Mouse (Mus musculus) kidney, adult 2 months (tissue): ENCODE data around the gene Dnah8.

Source experiments
- CTCF ChIP-seq: fragments of 200-500 bp; conservative IDR thresholded peaks from 2 replicates; pipeline ENCODE4 v1.5.1; 2011; ENCODE audit warnings: low read depth, mild to moderate bottlenecking, control low read depth, low read length, moderate library complexity, mixed read lengths; ENCODE audit not compliant: insufficient read depth, insufficient read length
- POLR2A ChIP-seq: fragments of 200-500 bp; IDR thresholded peaks from one replicate; pipeline ENCODE4 v1.6.1; 2011; ENCODE audit warnings: low read depth, low read length, control low read depth

DNA sequence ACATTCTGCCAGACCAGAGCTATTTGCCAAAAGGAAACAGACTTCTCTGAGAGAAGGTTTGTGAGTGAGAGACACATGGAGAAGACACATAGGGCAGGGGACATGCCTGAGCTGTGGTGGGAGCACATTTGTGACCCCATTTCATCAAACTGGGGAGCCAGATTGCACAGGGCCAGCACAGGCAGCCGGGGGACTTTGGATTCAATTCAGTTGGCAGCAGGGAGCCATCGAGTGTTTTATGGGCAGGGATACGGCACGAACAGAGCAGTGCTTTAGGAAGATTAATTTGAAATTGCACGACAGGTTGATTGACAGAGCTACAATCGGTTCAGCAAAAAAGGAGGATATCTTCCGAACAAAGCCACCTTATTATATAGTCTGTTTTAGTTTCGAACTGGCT is 180.8 kb downstream of the Dnah8 start:
- TF ChIP-seq CTCF = no peak
- no peak for TF ChIP-seq POLR2A
